Mouse (Mus musculus) adrenal gland (tissue): Measurements from ENCODE around the gene Rem2.

Experiments
- intact Hi-C: fragments of 180-260 bp; cut with DNase I; formaldehyde crosslinking; loops from one replicate; pipeline ENCODE4 v1.15.1; 2025
- long read RNA-seq, 2 experiments: library from polyadenylated mRNA; unstranded; transcript quantifications; one replicate each; pipeline ENCODE4 v2.0.0; 2020; ENCODE audit warnings: borderline replicate concordance in 1 of 2; ENCODE audit not compliant: insufficient replicate concordance in 1 of 2

The Rem2 gene
- long read RNA-seq, experiment 1 = 0 reads
- long read RNA-seq, experiment 2, partial matches to known transcripts = 0 of 1 reads
- long read RNA-seq, experiment 2, other reads (novel, unspliced or antisense) = 0 of 1 reads

DNA sequence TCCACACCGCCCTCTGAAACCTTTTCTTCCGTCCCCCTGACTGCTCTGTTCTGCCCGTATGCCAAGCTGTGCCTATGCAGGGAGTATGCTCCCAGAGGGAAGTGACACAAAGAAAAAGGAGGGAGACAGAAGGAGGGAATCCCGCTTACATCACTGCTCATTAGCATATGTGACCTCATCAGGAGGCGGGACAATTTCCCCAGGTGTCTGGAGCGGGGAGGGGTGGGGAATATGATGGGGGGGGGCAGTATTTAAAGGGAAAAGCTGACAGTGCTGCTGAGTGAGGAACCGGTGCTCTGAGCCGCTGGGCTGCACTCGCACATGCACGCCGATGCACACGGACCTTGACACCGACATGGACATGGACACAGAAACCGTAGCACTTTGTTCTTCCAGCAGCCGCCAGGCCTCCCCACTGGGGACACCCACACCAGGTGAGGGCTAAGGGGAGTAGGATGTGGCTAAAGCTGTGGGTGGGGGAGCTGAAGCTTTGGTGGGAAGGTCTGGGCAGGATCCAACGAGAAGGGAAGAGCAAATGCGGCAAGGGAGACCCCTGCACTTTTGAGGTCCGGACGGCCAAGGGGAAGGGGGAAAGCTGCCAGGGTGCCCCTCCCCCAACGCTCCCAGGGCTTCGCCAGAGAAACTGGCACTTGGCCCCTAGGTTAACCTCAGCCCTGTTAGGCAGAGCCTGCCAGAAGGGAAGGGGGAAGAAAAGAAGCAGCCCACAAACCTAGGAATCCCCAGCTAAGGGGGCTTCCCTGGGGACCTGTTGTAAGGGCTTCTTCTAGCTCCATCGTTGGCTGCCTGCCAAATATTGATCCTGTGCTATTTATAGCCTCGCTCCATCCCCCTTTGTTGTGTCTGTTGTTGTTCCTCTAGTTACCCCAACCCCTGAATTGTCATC, at the start of gene Rem2:
Gene Rem2, plus strand, starts transcription at position 160 of the 904 bp plus-strand sequence.
- intact Hi-C loops = no loop called here

DNA sequence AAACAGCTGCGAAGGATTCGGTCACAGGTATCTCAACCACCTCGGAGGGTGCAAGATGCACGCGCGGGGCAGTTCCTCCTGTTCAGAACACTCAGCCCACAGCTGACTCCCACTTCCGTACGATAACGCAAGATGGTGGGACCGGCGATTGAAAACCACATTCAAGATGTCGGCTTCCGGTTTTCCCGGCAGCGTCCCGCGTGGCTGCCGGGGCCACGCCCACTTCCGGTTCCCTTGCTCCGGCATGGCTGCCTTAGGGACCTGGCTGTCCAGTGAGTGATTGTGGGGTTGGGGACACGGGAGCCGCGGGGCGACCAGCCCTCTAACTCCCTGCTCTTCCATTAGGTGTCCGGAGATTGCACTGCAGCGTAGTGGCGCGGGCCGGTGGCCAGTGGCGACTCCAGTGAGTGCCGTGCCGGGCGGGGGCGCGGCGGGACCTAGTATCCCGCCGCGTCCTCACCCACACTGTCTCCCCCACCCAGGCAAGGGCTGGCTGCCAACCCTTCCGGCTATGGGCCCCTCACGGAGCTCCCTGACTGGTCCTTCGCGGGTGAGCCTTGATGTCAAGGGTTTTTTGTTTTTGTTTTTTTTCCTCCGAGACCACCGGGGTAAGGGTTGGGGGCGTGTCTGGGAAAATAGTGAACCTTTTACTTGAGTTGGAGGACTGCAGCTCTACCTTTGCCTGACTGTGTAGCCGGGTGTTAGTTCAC, 49.1 kb upstream of the Rem2 start, which contains the start of gene Mrpl52:
Gene Mrpl52, plus strand, starts transcription at position 221 of the 710 bp plus-strand sequence.
- intact Hi-C loops = no loop called here

DNA sequence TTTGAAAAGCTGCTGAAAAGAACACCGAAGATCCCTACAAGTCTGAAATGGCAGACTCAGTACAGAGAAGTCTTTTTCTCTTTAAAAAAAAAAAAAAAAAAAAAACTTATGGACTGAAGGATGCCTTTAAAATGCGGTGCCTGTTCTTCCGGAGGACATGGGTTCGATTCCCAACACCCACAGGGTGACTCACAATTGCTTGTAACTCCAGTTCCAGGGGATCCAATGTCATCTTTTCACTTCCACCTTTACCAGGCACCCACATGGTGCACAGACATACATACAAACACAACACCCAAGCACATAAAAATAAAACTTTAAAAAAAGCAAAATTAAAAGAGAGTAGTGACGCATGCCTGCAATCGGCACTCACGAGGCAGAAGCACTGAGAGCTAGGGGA, 48.2 kb upstream of the Rem2 start:
- intact Hi-C loops = no loop called here

DNA sequence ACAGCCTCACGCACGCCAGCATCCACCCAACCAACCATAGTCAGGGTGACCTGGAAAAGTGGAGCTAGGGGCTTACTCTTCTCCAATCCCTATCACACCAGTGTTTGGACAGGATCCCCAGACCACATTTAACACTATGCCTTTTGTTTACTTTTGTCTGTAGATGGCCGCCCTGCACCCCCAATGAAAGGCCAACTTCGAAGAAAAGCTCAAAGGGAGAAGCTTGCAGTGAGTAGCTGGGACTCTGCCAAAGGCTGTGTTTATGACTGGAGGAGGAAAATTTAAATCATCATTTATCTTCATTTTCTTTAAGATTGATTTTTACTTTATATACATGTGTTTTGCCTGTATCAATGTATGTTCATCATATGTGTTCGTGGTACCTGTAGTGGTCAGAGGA, 47.5 kb upstream of the Rem2 start:
- intact Hi-C loops = no loop called here

DNA sequence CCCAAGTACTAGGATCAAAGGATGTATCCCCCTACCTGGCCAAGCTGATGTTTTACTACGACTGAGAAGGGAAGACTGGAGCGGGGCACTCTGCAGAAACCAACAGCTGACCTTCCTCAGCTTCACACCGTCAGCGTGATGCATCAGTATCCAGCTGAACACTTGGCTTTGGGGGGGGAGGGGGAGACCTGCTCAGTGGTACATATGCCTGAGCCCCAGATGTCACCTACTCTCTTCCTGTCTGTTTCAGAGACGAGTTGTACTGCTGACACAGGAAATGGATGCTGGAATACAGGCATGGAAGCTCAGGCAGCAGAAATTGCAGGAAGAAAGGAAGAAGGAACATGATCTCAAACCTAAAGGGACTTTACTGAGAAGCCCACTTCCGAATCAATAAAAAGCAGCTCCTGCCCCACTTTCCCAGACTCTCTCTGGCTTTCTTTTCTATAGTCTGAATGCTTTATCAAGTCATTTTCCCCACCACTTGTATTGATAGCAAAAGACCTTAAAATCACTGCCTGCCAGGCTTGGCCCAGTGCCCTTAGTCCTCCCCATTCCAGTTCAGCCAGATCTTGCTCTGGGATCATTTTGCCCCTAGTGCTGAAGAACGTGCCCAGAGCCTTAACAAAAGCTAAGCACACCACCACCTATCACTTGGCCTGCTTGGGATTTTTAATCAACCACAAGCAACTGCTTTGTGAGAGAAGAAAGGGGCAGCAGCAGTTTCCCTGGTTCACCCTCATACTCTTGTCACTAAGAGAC, 46.4 kb upstream of the Rem2 start:
- intact Hi-C loops = no loop called here

DNA sequence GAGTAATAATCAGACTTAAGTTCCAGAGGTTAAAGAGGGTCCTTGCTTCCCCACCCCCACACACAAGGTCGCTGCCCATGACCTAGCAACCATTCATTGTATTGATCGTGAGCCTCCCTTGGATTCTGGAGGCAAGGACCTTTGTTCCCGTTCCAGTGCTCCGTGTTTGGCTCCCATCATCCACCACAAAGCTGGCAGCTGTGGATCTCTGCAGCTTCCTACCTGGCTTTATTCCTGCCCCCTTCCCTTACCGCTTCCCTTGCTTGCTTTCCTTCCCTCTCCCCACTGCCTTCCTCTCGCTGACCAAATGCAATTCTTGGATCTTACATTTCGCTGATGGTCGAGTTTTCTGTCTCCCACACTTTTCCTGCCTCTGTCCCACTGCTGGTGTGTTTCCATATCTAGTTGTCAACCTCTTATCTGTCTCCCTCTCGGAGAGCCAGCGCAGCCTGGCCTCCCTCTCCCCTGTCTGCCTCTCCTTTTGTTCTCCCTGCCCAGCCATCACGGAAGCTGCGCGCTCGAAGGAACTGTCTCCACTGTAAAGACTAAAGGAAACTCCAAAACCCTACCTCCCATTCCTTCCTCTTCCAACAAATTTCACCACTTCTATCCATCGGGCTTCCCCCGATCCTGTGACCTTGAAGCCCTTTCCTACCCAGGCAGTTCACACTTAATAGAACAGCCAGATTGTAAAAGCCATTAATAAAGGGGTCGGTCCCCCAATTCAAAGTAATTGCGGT, 45.3 kb upstream of the Rem2 start:
- intact Hi-C loops = no loop called here

DNA sequence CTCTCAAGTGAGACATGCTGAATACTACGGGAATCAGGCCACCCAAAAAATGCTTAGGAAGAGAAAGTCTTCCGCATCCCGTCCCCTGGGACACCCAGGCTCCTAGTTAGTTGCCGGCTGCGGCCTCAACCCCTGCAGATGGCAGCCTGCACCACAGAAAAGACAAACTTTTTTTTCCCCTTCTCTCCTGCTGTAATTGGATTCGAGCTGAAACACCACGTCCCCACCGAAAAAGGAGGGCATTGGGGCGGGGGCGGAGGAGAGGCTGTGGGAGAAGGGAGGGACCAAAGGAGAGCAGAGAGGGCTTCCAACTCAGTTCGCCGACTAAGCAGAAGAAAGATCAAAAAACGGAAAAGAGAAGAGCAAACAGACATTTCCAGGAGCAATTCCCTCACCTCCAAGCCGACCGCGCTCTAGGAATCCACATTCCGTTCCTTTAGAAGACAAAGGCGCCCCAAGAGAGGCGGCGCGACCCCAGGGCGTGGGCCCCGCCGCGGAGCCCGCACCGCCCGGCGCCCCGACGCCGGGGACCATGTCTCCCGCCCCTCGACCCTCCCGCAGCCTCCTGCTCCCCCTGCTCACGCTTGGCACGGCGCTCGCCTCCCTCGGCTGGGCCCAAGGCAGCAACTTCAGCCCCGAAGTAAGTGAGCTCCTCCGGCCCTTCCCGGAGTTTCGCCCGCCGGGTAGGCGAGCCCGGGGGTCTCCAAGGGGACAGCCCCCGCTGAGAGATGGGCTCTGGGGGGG, 44.4 kb upstream of the Rem2 start, which contains the start of gene Mmp14:
Gene Mmp14, plus strand, starts transcription at position 279 of the 744 bp plus-strand sequence.
- intact Hi-C loops = no loop called here

DNA sequence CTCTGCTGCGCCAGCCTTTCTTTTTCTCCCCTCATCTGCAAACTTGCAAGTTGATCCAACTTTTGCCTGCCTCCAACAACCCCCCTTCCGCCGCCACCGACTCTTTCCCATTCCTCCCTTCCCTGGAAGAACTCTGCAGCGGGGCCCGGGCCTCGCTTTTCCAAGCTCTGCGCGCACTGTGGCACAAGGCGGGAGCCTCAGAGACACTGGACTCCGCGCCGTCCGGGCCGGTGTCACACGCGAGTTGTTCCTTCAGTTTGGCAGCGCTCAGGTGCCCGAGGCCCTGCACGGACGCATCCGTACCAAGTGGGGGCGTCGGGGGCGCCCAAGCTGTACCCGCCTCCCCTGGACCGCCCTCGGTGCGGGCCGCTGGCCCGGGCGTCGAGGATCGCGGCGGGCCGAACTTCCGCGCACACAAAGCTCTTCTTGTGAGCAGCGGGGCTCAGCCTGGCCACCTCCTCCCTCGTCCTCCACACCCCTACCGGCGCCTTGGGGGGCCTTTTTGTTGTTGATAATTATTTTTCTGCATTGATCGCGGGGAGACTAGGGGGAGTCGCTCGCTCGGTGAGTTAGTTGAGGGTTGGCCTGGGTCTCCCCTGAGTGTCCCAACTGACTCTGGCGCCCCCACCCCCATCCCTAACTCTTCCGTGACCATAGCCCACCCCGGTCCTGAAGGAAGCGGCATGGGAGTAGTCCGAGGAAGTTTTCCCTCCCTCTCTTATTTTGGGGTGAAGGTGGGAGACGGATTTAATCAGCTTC, 43.6 kb upstream of the Rem2 start:
- intact Hi-C loops = no loop called here

DNA sequence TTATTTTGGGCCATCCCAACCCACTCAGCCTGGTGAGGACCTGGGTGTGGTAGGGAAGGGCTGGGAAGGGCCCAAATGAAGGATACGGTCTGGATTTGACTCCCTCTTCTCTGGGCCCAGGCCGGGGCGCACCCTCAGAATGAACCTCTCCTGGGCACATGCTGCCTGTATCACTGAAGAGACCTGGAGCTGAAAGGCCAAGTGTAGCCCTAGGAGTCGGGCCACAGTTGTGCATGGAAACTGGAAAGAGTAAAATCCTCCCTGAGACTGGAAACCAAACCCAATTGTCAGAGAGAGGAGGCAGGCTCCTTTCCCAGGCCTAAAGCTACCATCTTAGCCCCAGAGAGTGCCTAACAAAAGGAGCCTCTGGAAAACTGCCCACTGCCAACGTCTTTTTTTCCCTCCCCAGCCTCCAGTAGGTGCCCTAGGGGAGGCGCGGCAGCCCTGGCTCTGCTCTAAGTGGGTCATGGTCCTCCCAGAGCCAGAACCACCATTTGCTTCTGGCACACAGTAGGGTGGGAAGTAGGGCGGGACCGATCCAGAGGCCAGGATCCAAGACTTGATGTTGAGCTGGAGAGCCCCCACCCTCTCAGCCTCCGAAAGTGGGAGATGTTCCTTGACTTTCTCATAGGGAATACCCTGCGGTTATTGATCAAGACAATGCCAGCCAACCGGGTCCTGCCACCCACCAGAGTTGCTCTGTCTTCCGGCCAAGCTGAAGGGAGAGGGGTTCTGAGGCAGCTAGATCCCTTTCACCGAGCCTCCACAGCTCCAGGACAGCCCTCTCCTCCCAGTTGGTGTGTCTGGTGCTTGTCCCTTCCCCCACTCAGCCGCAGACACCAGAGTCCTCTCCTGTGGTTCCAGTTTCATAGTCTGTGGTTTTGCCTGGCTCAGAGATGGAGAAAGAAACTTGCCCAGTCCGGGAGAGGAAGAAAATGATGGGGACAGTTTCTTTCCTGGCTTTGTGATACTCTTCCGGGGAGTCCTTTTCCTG, 42.8 kb upstream of the Rem2 start:
- intact Hi-C loops = no loop called here

DNA sequence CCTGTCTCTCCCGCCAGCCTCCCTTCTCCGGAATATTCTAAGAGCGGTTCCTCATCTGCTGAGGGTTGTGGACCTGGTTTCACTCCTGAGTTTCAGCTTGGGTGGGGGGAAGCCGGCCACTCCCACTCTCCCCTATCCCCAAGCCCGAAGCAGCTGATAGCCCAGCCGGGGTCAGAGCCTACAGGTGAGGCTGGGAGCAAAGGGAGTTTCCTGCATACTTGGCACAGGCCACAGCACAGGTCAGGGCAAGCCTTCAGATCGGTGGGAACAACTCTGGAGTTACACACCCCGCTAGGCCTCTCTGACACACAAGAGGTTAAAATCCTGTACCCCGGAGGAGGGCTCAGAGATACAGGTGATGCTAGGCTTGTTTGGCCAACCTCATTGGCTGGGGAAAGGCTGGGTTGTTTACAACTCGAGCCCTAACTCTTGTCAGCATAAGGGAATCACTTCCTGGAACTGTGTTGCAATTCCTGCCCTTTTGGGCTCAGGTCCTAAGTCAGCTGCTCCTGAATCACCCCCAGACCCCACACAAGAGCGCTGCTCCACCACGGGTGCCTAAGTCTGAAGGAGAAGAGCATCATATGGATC, 41.9 kb upstream of the Rem2 start:
- intact Hi-C loops = no loop called here

DNA sequence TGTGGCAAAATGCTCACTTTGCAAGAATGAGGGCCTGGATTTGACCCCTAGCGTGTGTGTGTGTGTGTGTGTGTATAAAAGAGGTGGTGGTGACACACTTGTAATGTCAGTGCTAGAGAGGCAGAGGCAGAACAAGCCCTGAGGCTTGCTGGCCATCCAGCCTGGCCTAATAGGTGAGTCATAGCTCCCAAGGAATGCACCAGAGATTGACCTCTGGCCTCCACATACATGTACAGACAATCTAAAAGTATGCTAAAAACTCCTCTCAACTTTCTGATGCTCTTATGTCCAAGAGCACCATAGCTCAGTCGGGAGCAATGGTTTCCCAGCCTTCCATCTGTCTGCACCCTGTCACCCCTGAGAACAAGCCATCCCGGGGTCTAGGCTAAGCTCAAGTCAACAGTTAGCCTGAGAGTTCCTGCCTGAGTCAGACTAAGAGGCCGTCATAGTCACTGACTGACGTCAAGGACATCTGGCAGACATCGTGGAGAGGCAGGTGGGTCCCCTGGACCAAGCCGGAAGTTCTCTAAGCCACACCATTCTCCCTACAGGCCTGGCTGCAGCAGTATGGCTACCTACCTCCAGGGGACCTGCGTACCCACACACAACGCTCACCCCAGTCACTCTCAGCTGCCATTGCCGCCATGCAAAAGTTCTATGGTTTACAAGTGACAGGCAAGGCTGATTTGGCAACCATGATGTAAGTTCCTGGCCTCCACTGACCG, 40.5 kb upstream of the Rem2 start:
- intact Hi-C loops = no loop called here

DNA sequence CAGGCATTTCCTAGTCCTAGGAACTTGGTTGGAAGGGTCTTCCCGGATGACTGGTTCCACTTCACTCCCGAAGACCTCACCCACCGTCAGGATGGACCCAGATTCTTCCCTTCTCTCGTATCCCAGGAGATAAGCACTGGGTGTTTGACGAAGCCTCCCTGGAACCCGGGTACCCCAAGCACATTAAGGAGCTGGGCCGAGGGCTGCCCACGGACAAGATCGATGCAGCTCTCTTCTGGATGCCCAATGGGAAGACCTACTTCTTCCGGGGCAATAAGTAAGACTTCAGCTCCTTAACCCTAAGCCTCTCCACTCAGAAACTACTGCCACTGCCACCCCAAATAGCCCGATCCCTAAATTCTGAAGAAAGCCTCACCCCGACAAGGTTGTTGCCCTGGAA, 36.7 kb upstream of the Rem2 start:
- intact Hi-C loops = no loop called here

DNA sequence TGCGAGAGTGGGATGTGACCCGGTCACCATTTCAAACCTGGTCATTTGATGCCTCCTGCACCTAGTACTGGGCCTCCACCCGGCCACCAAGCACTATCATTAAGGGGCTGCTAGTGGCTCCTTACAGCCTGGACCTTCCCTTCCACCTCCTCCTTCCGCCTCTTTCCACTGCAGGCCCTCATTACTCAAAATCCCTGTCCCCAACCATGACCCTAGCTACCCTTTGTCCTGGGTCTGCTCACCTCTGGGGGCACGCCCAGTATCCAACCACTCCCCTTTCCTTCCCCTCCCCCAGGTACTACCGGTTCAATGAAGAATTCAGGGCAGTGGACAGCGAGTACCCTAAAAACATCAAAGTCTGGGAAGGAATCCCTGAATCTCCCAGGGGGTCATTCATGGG, 36.3 kb upstream of the Rem2 start:
- intact Hi-C loops = no loop called here

DNA sequence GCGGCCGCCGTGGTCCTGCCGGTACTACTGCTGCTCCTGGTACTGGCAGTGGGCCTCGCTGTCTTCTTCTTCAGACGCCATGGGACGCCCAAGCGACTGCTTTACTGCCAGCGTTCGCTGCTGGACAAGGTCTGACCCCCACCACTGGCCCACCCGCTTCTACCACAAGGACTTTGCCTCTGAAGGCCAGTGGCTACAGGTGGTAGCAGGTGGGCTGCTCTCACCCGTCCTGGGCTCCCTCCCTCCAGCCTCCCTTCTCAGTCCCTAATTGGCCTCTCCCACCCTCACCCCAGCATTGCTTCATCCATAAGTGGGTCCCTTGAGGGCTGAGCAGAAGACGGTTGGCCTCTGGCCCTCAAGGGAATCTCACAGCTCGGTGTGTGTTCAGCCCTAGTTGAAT, 35.4 kb upstream of the Rem2 start:
- intact Hi-C loops = no loop called here

DNA sequence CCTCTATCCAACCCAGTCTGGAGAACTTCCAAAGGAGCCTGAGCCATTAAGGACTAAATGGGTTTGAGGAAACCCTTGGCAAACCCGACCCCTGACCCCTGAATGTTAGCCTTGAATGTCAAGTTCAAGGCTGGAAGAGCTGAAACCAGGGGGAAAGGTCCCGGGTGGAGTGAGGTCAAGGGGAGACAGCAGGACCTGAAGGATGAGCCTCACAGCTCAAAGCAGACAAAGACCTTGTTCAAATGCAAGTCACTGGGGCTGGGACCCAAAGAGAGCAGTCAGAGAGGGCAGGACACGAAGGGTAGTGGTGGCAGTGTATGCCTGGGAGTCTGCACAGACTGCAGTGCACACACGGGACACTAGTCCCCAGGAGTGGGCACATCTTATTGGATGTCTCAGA, 34.5 kb upstream of the Rem2 start:
- intact Hi-C loops = no loop called here

DNA sequence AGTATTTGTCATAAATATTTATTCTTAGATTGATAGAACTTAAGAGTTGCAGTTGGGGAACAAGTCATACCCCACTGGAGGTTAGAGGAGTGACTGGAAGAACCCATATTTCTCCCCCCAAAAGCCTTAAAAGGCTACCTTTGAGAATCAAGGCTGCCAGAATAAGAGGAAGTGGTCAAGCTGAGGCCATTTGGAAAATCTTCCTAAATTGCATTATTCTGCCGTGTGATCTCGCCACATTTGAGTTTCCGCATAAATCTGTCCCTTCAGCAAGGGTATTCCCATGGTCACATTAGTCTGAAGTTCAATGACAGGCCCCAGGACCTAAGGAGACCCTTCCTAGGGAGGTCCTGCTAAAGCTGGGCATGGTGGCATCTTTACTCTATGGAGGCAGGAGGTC, 33.4 kb upstream of the Rem2 start:
- intact Hi-C loops = no loop called here

DNA sequence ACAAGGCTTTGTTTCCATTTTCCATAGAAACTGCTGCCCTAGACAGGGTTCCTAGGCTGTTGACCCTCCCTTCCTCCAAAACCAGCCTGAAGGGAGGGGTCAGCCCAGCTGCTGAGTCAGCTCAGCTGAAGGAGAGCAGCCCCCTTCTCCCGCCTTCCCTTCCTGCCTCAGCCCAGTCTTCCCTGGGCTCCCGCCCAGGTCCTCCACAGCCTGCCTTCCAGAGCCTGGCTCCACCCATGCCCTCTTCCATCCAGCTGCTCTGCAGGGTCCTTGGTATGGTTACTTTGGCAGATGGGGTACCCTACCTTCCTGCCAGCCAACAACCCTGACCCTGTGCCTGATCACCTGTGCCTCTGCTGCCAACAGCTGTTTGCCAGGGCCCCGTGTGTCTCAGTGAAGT, 32.7 kb upstream of the Rem2 start:
- intact Hi-C loops = no loop called here
